Mouse (Mus musculus): ENCODE results near the gene Ccdc15. TPM values are rescaled to one million over a fixed set of nuclear protein-coding genes. Genes with fewer than 3 reads are reported as not detected.

Ccdc15 gene
- total RNA-seq, 2 experiments from 2014 or later: 3.1 to 4.0 TPM

DNA sequence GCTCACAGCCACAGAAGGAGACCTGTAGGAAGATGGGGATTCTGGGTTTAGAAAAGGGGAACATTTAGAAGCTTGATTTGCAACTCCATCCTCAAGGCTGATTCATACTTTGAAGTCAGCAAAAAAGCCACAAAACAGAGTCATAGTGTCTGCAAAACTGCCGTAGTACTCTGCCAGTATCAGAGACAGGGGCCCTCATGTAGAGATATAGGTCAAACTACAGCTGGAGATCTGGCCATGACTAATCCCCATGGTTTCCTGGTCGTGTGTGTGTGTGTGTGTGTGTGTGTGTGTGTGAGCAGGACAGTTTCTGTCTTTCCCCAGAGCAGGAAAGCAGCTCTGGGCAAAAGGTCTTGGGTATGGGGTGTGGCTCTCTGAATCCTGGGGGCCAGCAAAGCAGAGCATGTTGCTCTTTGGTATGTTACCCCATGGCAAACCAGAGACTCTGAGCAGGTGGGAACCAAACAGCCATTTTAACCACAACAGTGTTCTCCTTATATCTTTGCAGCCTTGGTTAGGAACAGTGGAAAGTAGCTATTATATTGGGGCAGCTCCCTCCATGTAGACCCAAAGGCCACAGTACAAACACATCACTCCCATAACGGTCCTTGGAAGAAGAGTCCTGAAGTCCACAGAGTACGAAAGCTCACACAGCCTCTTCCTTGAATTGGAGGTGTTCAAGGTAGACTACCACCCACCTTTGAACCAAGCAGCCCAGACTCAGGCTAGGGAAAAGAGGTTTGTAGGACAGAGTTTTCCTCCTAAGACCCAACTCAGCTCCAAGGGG is 112.1 kb downstream of the Ccdc15 start:
- no peak for DNase-seq (ENCODE audit: low spot score in 2 of 2)

- DNase-seq (ENCODE audit: low spot score in 2 of 2): no peak
Measured at GRCm38 (mm10) chr9:37232201-37233195, 115.7 kb downstream of the Ccdc15 start.

GRCm38 (mm10) chr9:37230486-37231195 is 117.6 kb downstream of the Ccdc15 start:
- DNase-seq (ENCODE audit: low spot score in 2 of 2): no peak

DNA sequence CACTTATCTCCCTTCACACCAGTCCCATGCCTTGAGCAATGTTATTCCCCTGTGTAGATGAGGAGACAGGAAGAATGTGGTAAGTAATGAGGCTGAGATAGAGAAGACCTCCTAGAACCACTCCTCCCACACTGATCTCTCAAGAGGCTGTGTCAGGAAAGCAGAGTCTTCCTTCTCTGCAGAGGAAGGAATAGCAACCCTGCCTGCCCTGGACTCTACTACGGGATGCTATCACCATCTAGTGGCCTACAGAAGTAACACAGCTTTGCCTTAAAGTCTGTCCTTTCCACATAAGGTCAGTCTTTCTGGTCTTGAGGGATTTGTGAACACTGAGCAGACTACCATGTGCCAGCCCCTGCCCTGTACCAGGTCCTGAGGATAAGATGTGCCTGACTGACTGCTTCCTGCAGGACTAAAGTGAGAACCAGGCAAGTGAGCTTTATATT is 118.3 kb downstream of the Ccdc15 start:
- DNase-seq (ENCODE audit: low spot score in 2 of 2): peak; percentile 71 to 77

Other genes starting within 250 kb of the Ccdc15 start
- gene Pknox2, start 201.0 kb downstream of the Ccdc15 start, total RNA-seq (2021): 10 to 100 TPM; 31.4 to 36.3 TPM
- 10 to 100 TPM in 1 of 2 experiments, 1 to 10 TPM in 1; 8.9 to 11.5 TPM for gene Tmem218, start 140.2 kb downstream of the Ccdc15 start, total RNA-seq (2021)
- 1 to 10 TPM; 1.2 to 2.0 TPM for gene Slc37a2, start 92.7 kb downstream of the Ccdc15 start, total RNA-seq (2021)
- 10 to 100 TPM; 66.7 to 72.3 TPM for gene Hepacam, start 18.9 kb upstream of the Ccdc15 start, total RNA-seq (2021)
- 1 to 10 TPM; 6.9 to 8.3 TPM for gene Robo4, start 53.5 kb upstream of the Ccdc15 start, total RNA-seq (2021)
- 10 to 100 TPM; 14.9 to 22.8 TPM for gene Robo3, start 84.8 kb upstream of the Ccdc15 start, total RNA-seq (2021)
- 10 to 100 TPM; 24.5 to 29.1 TPM for gene Msantd2, start 140.9 kb upstream of the Ccdc15 start, total RNA-seq (2021)
- 10 to 100 TPM; 30.3 to 31.5 TPM for gene Esam, start 179.6 kb upstream of the Ccdc15 start, total RNA-seq (2021)
- 1 to 10 TPM; 2.4 to 4.8 TPM for gene Vsig2, start 190.8 kb upstream of the Ccdc15 start, total RNA-seq (2021)
- gene Nrgn, start 204.5 kb upstream of the Ccdc15 start, total RNA-seq (2021): 1,000 to 10,000 TPM; 1,430 to 1,457 TPM
- gene Siae, start 207.3 kb upstream of the Ccdc15 start, total RNA-seq (2021): 10 to 100 TPM; 10.9 to 12.0 TPM